Mouse (Mus musculus) mouse trophoblast stem cell (cell line): ENCODE measurements around the gene Itprip.

Experiments used
- in situ Hi-C, 2 experiments: fragments of 300-500 bp; cut with MseI, MboI; formaldehyde crosslinking; loops; 2 replicates in 1 of 2; 3 replicates in 1 of 2; pipeline ENCODE4 v1.15.1; 2025

The Itprip gene

GRCm38 (mm10) chr19:47917396-47917795, 1.7 kb downstream of the Itprip start:
- in situ Hi-C loops, result no loop called here

- in situ Hi-C loops, result no loop called here
These were observed 3.8 kb downstream of the Itprip start for GRCm38 (mm10) chr19:47915251-47915650.

GRCm38 (mm10) chr19:47914191-47914590, 4.9 kb downstream of the Itprip start:
- in situ Hi-C loops, result no loop called here

GRCm38 (mm10) chr19:47913344-47913743, 5.8 kb downstream of the Itprip start:
- in situ Hi-C loops, result no loop called here

GRCm38 (mm10) chr19:47910751-47911150, 8.3 kb downstream of the Itprip start:
- in situ Hi-C loops, result no loop called here

GRCm38 (mm10) chr19:47910117-47910618, 8.9 kb downstream of the Itprip start:
- in situ Hi-C loops, result no loop called here

- in situ Hi-C loops, result no loop called here
These were observed 9.5 kb downstream of the Itprip start for GRCm38 (mm10) chr19:47909387-47910116.

GRCm38 (mm10) chr19:47908961-47909371, 10.1 kb downstream of the Itprip start:
- in situ Hi-C loops, result no loop called here

GRCm38 (mm10) chr19:47907596-47907995, 11.5 kb downstream of the Itprip start:
- in situ Hi-C loops, result no loop called here

GRCm38 (mm10) chr19:47905603-47906002, 13.5 kb downstream of the Itprip start:
- in situ Hi-C loops, result no loop called here

GRCm38 (mm10) chr19:47905081-47905480, 14.0 kb downstream of the Itprip start:
- in situ Hi-C loops, result no loop called here

- in situ Hi-C loops, result no loop called here
These were observed 15.4 kb downstream of the Itprip start for GRCm38 (mm10) chr19:47903679-47904078.

GRCm38 (mm10) chr19:47902316-47903201, 16.5 kb downstream of the Itprip start:
- in situ Hi-C loops, result no loop called here

GRCm38 (mm10) chr19:47900558-47900957, 18.5 kb downstream of the Itprip start:
- in situ Hi-C loops, result no loop called here

- in situ Hi-C loops, result no loop called here
These were observed 19.1 kb downstream of the Itprip start for GRCm38 (mm10) chr19:47900012-47900411.

- in situ Hi-C loops, result no loop called here
These were observed 20.5 kb downstream of the Itprip start for GRCm38 (mm10) chr19:47898472-47899079.

- in situ Hi-C loops, result no loop called here
These were observed 26.0 kb downstream of the Itprip start for GRCm38 (mm10) chr19:47893092-47893491.

- in situ Hi-C loops, result no loop called here
These were observed 27.4 kb downstream of the Itprip start for GRCm38 (mm10) chr19:47891562-47892312.

GRCm38 (mm10) chr19:47890489-47891130, 28.5 kb downstream of the Itprip start:
- in situ Hi-C loops, result no loop called here

- in situ Hi-C loops, result no loop called here
These were observed 31.1 kb downstream of the Itprip start for GRCm38 (mm10) chr19:47888037-47888436.

GRCm38 (mm10) chr19:47887417-47887816, 31.7 kb downstream of the Itprip start:
- in situ Hi-C loops, result no loop called here
